Mouse (Mus musculus): ENCODE measurements around the gene Tfap2e. TPM values are rescaled to one million over a fixed set of nuclear protein-coding genes. Genes with fewer than 3 reads are reported as not detected.
A peak's percentile ranks its signal among the peaks of the same experiment; 100 is the strongest.

Gene Tfap2e
- total RNA-seq, 2 experiments from 2014 or later: not detected

DNA sequence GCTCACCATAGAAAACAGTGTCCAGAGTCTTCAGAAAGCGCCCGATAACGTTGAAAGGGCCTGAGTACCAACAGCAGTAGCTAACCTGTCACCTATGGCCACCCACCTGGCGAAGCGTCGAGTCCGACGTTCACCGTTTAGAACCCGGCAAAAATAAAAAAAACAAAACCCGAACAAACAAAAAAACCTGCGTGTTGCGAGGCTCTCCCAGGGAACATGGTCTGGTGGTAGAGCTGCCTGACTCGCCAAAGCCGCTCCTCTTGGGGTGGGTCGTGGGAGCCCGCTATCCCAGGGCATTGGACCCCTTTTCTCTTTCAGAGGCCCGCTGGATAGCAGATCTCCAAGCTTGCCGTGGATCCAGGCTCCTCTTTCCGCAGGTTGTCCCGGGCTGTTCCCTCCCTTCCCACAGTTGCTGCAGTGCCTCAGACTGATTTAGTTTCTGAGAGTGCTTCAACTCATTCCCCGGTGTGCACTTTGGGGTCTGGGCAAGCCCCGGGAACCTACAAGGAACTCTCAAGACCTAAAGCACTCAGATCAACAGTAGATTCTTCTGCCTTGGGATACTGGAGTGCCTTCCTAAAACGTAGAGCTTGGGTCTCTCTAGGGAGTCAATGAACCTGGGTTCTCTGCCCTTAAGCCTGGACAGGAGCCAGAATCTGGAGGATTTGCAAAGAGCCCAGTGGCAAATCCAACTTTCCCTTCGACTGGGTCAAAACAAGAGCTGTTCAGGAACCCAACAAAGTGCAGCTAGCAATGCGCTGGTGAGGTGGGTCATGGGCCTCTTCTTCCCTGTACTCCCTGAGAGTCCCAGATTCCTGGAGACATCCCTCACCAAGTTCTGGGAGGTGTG, 3.3 kb downstream of the Tfap2e start:
- intact Hi-C loops (cut with DNase I): no loop called here
- no peak for DNase-seq (ENCODE audit: low spot score)

DNA sequence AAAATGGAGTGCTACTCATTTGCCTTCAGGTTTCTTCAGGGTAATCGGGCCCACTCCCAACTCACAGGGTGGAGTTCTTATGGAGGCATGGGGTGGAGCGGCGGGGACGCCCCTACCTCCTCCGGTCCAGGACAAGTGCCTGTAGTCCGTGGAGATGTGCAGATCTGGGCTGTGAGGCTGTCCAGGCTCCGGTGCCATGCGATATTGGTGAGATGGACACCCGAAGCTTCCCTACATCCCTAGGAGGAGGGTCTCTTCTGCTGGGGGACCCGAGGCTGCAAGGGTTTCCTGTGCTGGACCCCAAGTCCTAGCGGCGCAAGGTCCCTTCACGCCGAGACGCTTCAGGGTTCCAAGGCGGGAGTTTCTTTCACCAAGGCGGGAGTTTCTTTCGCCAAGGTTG, 3.9 kb downstream of the Tfap2e start:
- intact Hi-C loops (cut with DNase I): no loop called here
- no peak for DNase-seq (ENCODE audit: low spot score)

DNA sequence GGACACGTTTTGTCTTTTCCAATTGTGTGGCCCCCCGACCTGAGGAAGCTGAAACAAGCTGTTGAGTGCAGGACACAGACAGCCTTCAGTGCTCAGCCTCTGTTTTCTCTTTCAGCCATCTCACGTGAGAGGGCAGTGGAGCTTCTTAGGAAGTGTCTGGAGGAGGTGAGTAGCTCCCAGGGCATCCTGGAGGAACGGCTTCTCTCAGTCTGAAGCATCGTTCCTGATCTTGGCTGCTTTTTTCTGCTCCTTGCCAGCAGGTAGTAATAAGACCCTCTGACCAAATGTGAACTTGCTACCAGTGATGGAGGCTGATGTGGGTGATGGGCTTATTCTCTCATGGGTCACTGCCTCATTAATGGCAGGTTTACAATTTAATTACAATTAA, 28.6 kb downstream of the Tfap2e start:
- intact Hi-C loops (cut with DNase I): no loop called here

DNA sequence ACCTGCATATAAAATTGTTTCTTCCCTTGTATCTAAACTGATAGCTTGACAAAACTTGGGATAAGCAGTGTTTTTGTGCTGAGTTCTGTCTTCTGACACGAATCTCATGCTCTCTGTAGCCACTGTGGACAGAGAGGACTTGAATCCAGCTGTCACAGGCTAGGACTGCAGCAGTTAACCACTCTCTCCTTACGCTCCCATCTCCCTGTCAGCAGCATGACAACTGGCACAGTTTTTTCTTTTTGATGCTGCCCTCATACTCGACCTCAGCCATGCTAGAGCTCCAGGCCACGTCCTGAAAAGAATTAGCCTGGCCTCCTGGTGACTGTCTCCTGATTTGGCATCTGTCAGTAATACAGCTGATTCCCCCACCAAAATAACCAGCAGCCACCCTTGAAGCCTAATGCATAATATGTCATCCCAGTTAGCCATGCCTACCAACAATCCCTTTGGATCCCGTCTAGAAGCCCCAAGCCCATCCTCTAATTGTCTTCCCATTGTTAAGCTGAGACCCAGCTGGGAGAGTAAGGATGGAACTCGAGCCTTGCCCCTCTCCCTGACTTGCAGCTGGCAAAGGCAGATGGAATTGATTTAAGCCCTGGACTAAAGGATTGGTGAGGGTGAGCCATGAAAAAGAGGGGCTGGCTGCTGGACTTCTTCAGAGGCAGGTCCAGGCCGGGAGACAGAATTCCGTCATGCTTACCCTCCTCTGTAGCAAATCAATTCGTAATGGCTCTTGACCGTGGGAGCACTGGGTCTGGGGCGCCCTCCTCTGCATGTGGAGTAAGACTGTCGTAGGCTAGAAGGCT, 29.2 kb downstream of the Tfap2e start:
- intact Hi-C loops (cut with DNase I): no loop called here
- DNase-seq (ENCODE audit: low spot score): no peak

More for the DNA sequence above, 28.6 kb downstream of the Tfap2e start:
- no peak for DNase-seq (ENCODE audit: low spot score)

DNA sequence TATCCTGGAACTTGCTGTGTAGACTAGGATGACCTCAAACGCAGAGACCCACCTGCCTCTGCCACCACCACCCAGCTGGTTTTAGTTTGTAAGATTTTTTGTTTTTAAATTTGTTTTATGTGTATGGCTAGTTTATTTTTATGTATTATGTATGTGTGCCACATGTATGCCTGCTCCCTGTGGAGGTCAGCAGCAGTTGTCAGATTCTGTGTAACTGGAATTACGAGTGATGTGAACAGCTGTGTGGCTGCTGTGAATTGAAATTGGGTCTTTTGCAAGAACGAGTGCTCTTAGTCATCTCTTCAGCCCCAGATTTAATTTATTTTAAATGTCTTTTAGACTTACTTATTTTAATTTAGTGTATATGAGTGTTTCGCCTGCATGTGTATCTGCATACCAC, 39.1 kb downstream of the Tfap2e start:
- no peak for DNase-seq (ENCODE audit: low spot score)
- intact Hi-C loops (cut with DNase I): no loop called here

DNA sequence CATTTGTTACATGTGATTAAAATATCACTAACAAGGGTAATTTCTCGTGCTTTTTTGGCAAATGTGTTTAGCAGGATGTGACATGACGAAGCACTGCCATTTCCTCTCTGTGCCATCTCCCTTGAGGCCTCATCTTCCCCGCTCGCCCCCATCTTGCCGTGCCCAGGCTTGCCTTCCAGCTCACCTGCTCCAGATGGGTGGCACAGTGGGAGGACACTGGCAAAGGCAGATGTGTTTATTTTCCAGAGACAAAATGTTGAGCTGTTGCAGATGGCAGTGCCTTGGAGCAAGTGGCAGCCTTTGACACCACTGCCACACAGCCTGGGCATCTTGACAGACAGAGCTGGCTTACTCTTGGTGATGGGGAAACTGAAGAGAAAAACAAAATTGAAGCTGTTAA, 43.0 kb downstream of the Tfap2e start:
- intact Hi-C loops (cut with DNase I): no loop called here
- DNase-seq (ENCODE audit: low spot score): no peak

DNA sequence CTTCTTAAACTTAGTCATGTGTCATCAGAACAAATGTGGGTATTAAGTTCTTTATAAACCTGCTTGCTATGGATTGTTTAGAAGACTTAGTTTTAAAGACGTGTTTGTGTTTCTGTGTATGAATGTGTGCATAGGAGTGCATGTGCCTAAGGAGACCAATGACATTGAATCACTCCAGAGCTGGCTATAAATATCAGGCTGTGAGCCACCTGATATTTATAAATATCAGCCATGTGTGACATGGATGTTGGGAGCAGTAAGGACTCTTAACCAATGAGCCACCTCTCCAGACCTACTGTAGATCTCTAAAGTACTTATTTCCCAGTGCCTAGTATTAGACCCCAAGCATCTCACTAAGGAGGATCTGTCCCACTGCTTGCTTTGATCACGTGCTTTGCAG, 46.6 kb downstream of the Tfap2e start:
- intact Hi-C loops (cut with DNase I): no loop called here
- no peak for DNase-seq (ENCODE audit: low spot score)

DNA sequence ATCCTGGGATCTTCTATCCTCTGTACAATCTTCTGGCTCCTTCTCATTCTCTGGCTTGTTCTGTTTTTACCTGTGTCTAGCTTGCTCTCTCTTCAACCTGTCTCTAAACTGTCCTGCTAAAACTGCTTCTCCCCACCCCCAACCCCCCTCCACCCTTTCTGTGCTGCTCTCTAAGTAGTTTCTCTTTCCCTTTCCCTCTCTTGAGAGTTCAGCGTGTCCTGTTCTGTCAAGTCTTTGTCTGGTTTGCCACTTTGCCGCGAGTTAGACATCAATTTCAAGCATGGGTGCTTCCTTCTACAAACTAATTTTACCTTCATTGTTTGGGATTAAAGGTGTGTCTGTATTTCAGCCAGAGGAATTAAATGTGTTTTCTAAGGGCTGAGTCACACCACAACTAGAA, 53.0 kb downstream of the Tfap2e start:
- no peak for DNase-seq (ENCODE audit: low spot score)
- intact Hi-C loops (cut with DNase I): no loop called here

DNA sequence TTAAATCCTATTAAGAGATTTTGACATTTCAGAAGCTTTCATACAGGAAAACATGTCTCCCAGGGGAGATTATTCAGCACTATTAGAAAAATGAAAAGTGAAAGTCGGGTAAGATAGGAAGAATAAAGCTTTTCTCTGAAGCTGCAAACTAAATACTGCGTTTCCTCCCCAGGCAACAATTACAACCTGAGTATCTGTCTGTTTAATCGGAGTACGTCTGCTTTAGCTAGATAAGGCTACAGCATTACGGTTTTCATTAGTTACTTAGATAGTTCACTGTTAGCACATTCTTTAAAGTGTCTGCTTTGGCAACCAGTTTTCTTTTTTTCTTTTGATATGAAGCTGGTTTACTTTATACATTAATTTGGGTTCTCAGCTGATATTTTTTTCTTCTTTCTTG, 53.7 kb downstream of the Tfap2e start:
- no peak for DNase-seq (ENCODE audit: low spot score)
- intact Hi-C loops (cut with DNase I): no loop called here

DNA sequence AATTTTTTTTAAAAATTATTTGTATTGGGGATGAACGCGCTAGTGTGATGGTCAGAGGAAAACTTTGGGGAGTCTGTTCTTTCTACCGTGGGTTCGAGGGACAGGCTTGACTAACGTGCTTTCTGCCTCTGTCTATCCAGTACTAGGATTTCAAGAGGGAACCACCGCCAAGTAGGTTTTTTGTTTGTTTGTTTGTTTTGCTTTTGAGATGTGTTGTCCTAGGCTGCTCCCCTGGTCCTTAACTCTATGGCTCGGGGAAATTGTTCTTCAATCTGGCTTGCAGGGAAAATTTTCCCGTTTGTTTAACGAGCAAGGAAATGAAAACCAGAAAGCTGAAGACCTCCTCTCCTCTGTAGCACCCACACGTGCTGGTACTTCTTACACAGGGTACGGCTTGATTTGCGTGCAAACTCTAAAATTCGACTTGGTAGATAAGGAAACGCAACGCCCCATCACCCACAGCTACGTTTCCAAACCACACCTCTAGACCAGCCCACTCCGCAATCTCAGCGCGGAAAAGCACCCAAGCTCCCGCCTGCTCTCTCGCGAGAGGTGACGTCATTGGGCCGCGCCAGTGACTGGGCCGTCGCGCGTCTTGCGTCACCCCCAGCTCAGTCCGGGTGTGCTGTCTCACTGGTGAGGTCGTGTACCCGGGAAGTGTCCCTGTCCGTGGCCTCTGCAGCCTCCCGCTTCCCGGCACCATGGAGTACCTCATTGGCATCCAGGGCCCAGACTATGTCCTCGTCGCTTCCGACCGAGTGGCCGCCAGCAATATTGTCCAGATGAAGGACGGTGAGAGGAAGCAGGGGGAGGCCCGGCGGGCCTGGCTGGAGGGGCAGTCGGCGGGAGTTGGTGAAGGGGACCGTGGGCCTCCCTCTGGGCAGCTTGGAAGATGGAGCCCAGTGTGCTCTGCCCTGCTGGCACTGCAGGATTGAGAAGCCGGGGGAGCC, 58.7 kb downstream of the Tfap2e start, which contains the start of gene Psmb2:
Gene Psmb2 (plus strand): TSS at position 577 of the 950 bp plus-strand sequence.
- intact Hi-C loops (cut with DNase I): loop anchor here (5.0 to 10.0 kb wide), 4 partner anchors 75 to 577 kb away; partner anchors contain the start of genes AU040320, Clspn, Ncdn and Zmym6
- DNase-seq (ENCODE audit: low spot score): peak; percentile 94

DNA sequence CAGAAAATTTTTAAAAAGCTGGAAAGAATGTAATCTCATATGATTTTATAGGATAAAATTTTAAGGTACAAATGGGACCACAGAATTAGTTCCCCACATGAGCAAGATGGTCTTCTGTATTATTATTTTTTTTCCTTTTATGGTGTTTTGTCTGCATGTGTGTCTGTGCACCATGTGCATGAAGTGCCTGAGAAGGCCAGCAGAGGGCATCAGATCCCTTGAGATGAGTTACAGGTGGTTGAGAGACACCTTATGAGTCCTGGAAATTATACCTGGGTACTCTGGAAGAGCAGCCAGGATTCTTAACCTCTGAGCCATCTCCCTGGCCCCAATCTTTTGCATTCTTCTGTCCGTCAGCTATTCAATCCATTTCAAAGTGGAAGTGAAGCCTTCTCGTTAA, 69.0 kb downstream of the Tfap2e start:
- intact Hi-C loops (cut with DNase I): no loop called here
- DNase-seq (ENCODE audit: low spot score): no peak

Other genes with a start within 250 kb of the Tfap2e start
- 1 to 10 TPM; 7.5 to 7.9 TPM for gene Ago4, start 202.8 kb downstream of the Tfap2e start, total RNA-seq (2021)
- gene Clspn, start 179.3 kb downstream of the Tfap2e start, total RNA-seq (2021): 1 to 10 TPM in 1 of 2 experiments, under 1 TPM in 1; 0.64 to 1.1 TPM
- gene 5730409E04Rik, start 126.4 kb downstream of the Tfap2e start, total RNA-seq (2021): 10 to 100 TPM in 1 of 2 experiments, 1 to 10 TPM in 1; 9.9 to 11.3 TPM
- 100 to 1,000 TPM; 118 to 126 TPM for gene Psmb2, start 58.6 kb downstream of the Tfap2e start, total RNA-seq (2021)
- 10 to 100 TPM; 14.7 TPM for gene Ncdn, start 17.2 kb upstream of the Tfap2e start, total RNA-seq (2021)
- gene AU040320, start 17.3 kb upstream of the Tfap2e start, total RNA-seq (2021): 10 to 100 TPM; 29.6 to 33.5 TPM
- 10 to 100 TPM; 16.4 to 21.5 TPM for gene Zmym4, start 231.9 kb upstream of the Tfap2e start, total RNA-seq (2021)